Mouse (Mus musculus) brain, embryonic 14.5 days (tissue): ENCODE results near the gene Asphd1.

Source experiments
- CTCF ChIP-seq: fragments of 200-500 bp; IDR thresholded peaks from 2 replicates; pipeline ENCODE4 v1.5.1; 2012; ENCODE audit warnings: inconsistent platforms, mild to moderate bottlenecking, moderate library complexity, borderline replicate concordance; ENCODE audit not compliant: insufficient read depth, insufficient read length; ENCODE audit errors: extremely low read depth
- POLR2A ChIP-seq: fragments of 200-500 bp; IDR thresholded peaks from 2 replicates; pipeline ENCODE4 v1.6.1; 2012; ENCODE audit warnings: mild to moderate bottlenecking, inconsistent platforms, borderline replicate concordance; ENCODE audit not compliant: poor library complexity, insufficient read depth, insufficient read length, severe bottlenecking; ENCODE audit errors: extremely low read depth

DNA sequence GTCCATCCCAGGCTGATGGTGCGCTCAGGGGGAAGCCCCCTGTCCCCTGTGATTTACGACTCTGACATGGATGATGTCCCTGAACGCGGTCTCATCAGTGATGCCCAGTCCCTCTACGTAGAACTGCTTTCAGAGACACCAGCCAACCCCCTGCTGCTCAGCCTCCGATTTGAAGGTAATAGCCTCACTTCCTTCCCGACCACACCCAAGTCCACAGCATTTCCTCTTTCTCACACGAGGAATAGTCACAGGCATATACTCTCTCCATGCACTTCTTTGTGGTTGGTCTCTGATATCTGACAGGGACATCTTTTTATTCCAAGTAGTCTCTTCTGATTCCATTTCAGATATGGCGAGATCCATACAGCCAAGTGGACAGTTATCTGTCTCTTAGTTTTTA is 10.4 kb upstream of the Asphd1 start:
- TF ChIP-seq CTCF (no peak), POLR2A (no peak)
